Mouse (Mus musculus) hindbrain, postnatal 0 days (tissue): ENCODE results near the gene Ovol3. TPM values are rescaled to one million over a fixed set of nuclear protein-coding genes. Genes with fewer than 3 reads are reported as not detected.
A peak's percentile ranks its signal among the peaks of the same experiment; 100 is the strongest.

Experiments
- ATAC-seq: fragments of 200-750 bp; cut with Nextera tagmentation; 2 replicates; pipeline ENCODE4 v1.8.0; 2017; ENCODE audit warnings: mild to moderate bottlenecking, moderate TSS enrichment, moderate library complexity
- DNase-seq: peaks from one replicate; pipeline ENCODE4 v3.0.0-alpha.2; 2015; ENCODE audit warnings: low spot score
- H3K27ac ChIP-seq: fragments of 300-500 bp; sonication (generic); 2 replicates; pipeline ENCODE4 v1.5.1; 2014; ENCODE audit warnings: mild to moderate bottlenecking
- H3K27me3 ChIP-seq: fragments of 300-500 bp; sonication (generic); 2 replicates; pipeline ENCODE4 v1.6.1; 2014; ENCODE audit warnings: low read length, mixed read lengths; ENCODE audit not compliant: insufficient read depth
- H3K36me3 ChIP-seq: fragments of 300-500 bp; sonication (generic); 2 replicates; pipeline ENCODE4 v1.6.1; 2014; ENCODE audit warnings: low read length, mixed read lengths; ENCODE audit not compliant: insufficient read depth
- H3K4me1 ChIP-seq: fragments of 300-500 bp; sonication (generic); 2 replicates; pipeline ENCODE4 v1.6.1; 2014; ENCODE audit warnings: antibody characterized with exemption, low read length, mixed read lengths; ENCODE audit not compliant: insufficient read depth
- H3K4me2 ChIP-seq: fragments of 300-500 bp; sonication (generic); 2 replicates; pipeline ENCODE4 v1.6.1; 2014; ENCODE audit warnings: low read depth, mild to moderate bottlenecking, low read length, moderate library complexity, mixed read lengths
- H3K4me3 ChIP-seq: fragments of 300-500 bp; sonication (generic); 2 replicates; pipeline ENCODE4 v1.5.1; 2014; ENCODE audit warnings: low read length
- H3K9ac ChIP-seq: fragments of 300-500 bp; sonication (generic); replicated peaks from 2 replicates; pipeline ENCODE4 v1.6.1; 2014; ENCODE audit warnings: mild to moderate bottlenecking, low read length, moderate library complexity, mixed read lengths
- H3K9me3 ChIP-seq: fragments of 300-500 bp; sonication (generic); 2 replicates; pipeline ENCODE4 v1.6.1; 2016; ENCODE audit warnings: low read length, mixed read lengths
- CTCF ChIP-seq: IDR thresholded peaks from 2 replicates; pipeline ENCODE4 v1.5.1; 2016; ENCODE audit warnings: antibody characterized with exemption, control low read depth, low read depth
- WGBS: fragments of 180-500 bp; shearing (Covaris S2); extraction: QIAGEN DNeasy Blood & Tissue Kit; methylation state at CpG from one replicate; pipeline ENCODE4 v1.1.7; 2014; 5-methylcytosine and 5-hydroxymethylcytosine counted together
- polyA plus RNA-seq: library from polyadenylated mRNA; unstranded; fragments of >200 nt; fragmentation: Nextera tagmentation; extraction: Ambion mirVana; gene quantifications from 2 replicates; pipeline ENCODE4 v1.2.1, GENCODE M21; 2015
- total RNA-seq: library from RNA; depleted of rRNA; stranded (reverse); fragments of >200 nt; gene quantifications from 2 replicates; pipeline ENCODE4 v1.2.3, GENCODE M21; 2014

The Ovol3 gene
- total and polyA plus RNA-seq, 2 experiments from 2014 or later: not detected

GRCm38 (mm10) chr7:30197592-30198129 is 37.9 kb downstream of the Ovol3 start:
- Histone ChIP-seq H3K4me1 (0 out of 2 replicates have a peak, but pooled peaks cover 4% of the 10 kb centered on the region), H3K9ac (no peak overlapping the region), H3K36me3 (no peaks in the 10 kb centered on the region), H3K9me3 (no peaks in the 10 kb centered on the region), H3K4me3 (no peak overlapping the region), H3K27ac (no peak overlapping the region), H3K4me2 (no peak overlapping the region), H3K27me3 (no peaks in the 10 kb centered on the region)
- WGBS: 76% methylated on average over 5 of the region's 5 CpGs
- TF ChIP-seq CTCF: no peak
- ATAC-seq (no peak), DNase-seq (no peak)

GRCm38 (mm10) chr7:30196171-30196570 is 39.4 kb downstream of the Ovol3 start:
- ATAC-seq: no peak
- Histone ChIP-seq H3K4me2 (no peak overlapping the region), H3K36me3 (peaks cover 11% of the 10 kb centered on the region), H3K9me3 (no peaks in the 10 kb centered on the region), H3K4me3 (no peak overlapping the region), H3K27me3 (no peaks in the 10 kb centered on the region), H3K27ac (no peak overlapping the region), H3K9ac (no peak overlapping the region), H3K4me1 (0 out of 2 replicates have a peak, but pooled peaks cover 4% of the 10 kb centered on the region)
- no peak for TF ChIP-seq CTCF
- WGBS: 68% methylated on average over 6 of the region's 6 CpGs
- no peak for DNase-seq

DNA sequence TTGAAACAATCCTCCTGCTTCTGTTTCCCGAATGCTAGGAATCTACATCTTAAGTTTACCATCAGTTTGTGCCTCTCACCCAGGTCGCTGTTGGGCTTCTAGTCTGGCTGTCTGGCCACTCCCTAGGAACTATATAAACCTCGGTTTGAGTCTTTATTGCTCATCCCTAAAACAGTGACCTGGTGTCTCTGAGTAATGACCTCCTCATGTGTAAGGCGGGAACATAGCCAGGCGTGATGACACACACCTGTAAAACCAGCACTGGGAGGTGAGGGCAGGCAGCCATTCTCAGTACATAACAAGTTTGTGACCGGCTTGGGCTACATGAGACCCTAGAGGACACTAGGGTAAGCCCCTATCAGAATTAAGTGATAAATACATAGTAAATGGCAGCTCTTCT is 40.1 kb downstream of the Ovol3 start:
- 76% methylated on average over 6 of the region's 6 CpGs for WGBS
- H3K9me3 ChIP-seq: no peaks in the 10 kb centered on the region
- H3K36me3 ChIP-seq: peaks cover 12% of the 10 kb centered on the region
- no peak for ATAC-seq
- DNase-seq: no peak
- no peaks in the 10 kb centered on the region for H3K27me3 ChIP-seq
- 0 out of 2 replicates have a peak, but pooled peaks cover 4% of the 10 kb centered on the region for H3K4me1 ChIP-seq
- 0 out of 2 replicates have a peak overlapping the region, but pooled peaks have one; percentile 85 for H3K4me3 ChIP-seq
- H3K27ac ChIP-seq: 0 out of 2 replicates have a peak overlapping the region, but pooled peaks have one; percentile 87
- TF ChIP-seq CTCF: no peak
- H3K4me2 ChIP-seq: peak overlapping the region; percentile 68
- peak overlapping the region; percentile 83; the same call in 1 of the 2 replicates for H3K9ac ChIP-seq

DNA sequence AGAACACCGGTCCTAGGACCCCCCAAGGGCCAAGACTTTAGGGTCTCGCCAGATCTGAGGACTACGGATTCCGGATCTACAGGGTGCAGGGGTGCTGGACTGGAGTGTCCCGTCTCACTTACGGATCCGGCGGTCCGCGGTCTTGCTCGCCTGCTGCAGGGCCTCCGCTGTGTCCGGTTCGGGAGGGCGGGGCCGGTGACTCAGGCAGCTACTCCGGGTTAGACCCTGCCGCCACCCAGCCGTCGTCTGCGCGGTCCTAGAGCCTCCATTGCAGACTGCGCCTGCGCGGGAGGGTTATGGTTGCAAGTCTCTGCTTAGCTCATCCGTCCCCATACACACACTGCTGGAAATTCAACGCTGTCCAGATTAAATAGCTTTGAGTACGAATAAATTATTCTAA is 40.6 kb downstream of the Ovol3 start:
- Histone ChIP-seq H3K27me3 (no peaks in the 10 kb centered on the region), H3K9ac (peak overlapping the region; percentile 83), H3K36me3 (peaks cover 12% of the 10 kb centered on the region), H3K4me1 (0 out of 2 replicates have a peak, but pooled peaks cover 4% of the 10 kb centered on the region), H3K27ac (peak overlapping the region; percentile 87), H3K4me3 (peak overlapping the region; percentile 85), H3K9me3 (no peaks in the 10 kb centered on the region), H3K4me2 (peak overlapping the region; percentile 68)
- WGBS: under 1% methylated on average over 28 of the region's 28 CpGs
- peak; percentile 91 for ATAC-seq
- peak; percentile 98 for DNase-seq
- no peak for TF ChIP-seq CTCF

DNA sequence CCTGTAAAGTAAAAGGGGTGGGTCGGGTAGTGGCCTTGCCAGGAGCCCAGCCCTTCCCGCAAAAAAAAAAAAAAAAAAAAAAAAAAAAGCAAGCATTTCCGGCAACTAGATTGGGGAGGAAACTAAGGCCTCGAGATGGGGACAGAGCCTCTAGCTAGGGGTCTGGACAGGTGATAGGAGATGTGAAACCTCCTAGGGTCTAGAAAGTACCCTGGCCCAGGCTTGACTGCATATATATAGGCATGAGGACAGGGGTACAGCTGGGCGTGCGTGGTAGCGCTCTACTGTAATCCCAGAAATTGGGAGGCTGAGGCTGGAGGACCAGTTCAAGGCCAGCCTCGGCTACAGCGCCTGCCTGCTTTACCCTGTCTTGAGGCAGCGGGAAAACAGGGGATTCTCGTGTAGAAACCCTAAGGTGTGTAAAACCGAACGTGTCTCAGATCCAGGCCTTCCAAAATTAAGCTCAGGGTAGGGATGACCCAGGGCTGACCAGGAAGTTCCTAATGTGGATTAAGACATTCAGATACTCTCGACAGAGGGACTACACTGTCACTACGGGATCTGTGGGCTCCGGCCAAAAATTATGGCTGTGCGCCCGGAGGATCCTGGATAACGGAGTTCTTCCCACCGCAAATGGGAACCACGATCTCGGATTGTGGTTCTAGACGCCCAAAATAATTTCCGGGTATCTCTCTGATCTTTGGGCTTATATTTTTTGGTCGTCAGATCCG is 41.3 kb downstream of the Ovol3 start:
- H3K9ac ChIP-seq: peak overlapping the region; percentile 83
- H3K4me3 ChIP-seq: peak overlapping the region; percentile 85
- WGBS: 0% methylated on average over 26 of the region's 26 CpGs
- no peaks in the 10 kb centered on the region for H3K9me3 ChIP-seq
- peak overlapping the region; percentile 68 for H3K4me2 ChIP-seq
- peak overlapping the region; percentile 87 for H3K27ac ChIP-seq
- TF ChIP-seq CTCF: no peak
- no peaks in the 10 kb centered on the region for H3K27me3 ChIP-seq
- peaks cover 12% of the 10 kb centered on the region for H3K36me3 ChIP-seq
- H3K4me1 ChIP-seq: 0 out of 2 replicates have a peak, but pooled peaks cover 4% of the 10 kb centered on the region
- ATAC-seq: peak; percentile 22
- DNase-seq: peak; percentile 70

DNA sequence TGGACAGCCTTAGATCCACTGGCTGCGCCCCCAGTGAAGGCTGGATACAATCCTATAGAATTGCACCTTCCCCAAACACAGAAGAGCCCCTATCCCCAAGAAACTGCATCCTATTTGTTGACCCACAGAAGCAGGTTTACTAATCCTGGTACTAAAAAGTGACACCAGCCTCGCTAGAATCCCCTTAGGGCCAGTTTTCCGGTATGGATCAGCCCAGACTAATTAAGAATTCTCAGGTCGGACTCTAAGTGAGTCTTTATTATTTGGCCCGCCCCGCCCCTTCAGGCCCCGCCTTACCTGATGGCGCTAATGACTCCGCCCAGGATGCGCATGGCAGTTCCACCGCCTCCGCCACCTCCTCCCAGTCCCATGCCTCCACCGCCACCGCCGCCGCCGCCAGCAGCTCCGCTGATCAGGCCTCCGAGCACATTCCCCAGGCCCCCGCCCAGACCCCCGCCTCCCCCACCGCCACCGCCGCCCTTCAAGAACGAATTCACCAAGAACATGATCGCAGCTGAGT is 41.9 kb downstream of the Ovol3 start:
- H3K9me3 ChIP-seq: no peaks in the 10 kb centered on the region
- TF ChIP-seq CTCF: no peak
- peak; percentile 62 for ATAC-seq
- no peaks in the 10 kb centered on the region for H3K27me3 ChIP-seq
- peak overlapping the region; percentile 83 for H3K9ac ChIP-seq
- peak overlapping the region; percentile 87 for H3K27ac ChIP-seq
- H3K4me2 ChIP-seq: peak overlapping the region; percentile 68
- H3K4me3 ChIP-seq: peak overlapping the region; percentile 85
- peaks cover 17% of the 10 kb centered on the region for H3K36me3 ChIP-seq
- peak; percentile 84 for DNase-seq
- 0 out of 2 replicates have a peak, but pooled peaks cover 4% of the 10 kb centered on the region for H3K4me1 ChIP-seq
- 2% methylated on average over 21 of the region's 26 CpGs for WGBS
